Mouse (Mus musculus): ENCODE results near the gene Pcid2.

DNA sequence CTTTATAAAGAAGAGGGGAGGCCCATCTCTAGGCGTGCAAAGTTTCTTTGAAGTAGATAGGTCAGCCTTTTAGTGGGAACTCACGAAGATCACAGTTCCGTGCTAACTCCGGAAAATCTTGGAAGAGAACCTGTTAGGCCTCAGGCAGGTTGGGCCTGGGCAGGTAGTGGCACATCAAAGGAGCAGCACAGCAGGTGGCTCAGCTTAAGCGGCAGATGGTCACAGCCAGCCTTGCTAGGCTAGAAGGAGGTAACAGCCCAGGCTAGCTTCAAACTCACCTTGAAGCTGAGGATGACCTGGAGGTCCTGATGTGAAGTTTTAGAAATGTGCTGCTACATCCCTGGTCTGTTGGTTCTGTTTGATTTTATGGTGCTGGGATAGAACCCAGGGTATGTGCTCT is 44.6 kb upstream of the Pcid2 start:
- no peak for TF ChIP-seq MAFK (IDR thresholded peaks at IDR 0.05; ENCODE audit: insufficient read depth, low read depth, low read length)
- no peak for TF ChIP-seq HCFC1 (IDR thresholded peaks at IDR 0.05; ENCODE audit: borderline replicate concordance, insufficient read depth, low read length)
- TF ChIP-seq ZC3H11A (IDR thresholded peaks at IDR 0.05; ENCODE audit: borderline replicate concordance, low read depth, low read length), result no peak

All from ES-E14 (cell line).